Mouse (Mus musculus): ENCODE results near the gene Cpeb1. TPM values are rescaled to one million over a fixed set of nuclear protein-coding genes. Genes with fewer than 3 reads are reported as not detected.

Cpeb1 gene
- total RNA-seq, 1 experiment, result 5.8 TPM

DNA sequence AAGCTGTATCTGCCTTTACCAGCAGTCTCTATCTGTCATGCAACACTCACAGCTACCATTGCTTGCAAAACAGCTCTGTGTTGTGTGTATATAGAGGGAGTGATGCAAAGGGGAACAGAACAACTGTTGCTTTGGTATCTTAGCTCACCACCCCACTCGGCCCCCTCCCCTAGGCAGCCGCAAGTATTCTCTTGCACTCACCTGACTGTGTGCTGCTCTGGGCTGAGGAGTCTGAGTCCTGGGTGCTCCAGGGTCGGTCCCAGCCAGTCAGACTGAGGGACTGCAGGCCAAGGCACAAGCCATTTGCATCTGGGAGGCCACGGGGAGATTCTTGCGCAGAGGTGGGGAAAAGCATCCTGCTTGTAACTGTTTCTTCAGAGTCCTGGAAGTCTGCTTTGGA is 83.5 kb downstream of the Cpeb1 start:
- DNase-seq (ENCODE audit: low read depth, low spot score), result no peak
- H3K4me3 ChIP-seq (ENCODE audit: insufficient read depth in 1 of 2, low read depth in 1 of 2, low read length in 2 of 2, poor library complexity in 1 of 2, severe bottlenecking in 1 of 2), result no peak overlapping the region
- peaks cover 0 to 9% of the 10 kb centered on the region in 2 experiments; a peak in 1 of 4 replicates for H3K4me1 ChIP-seq (ENCODE audit: control insufficient read depth in 2 of 2, insufficient read depth in 2 of 2, low read length in 2 of 2, poor library complexity in 1 of 2)
- TF ChIP-seq ZC3H11A (IDR thresholded peaks at IDR 0.05; ENCODE audit: borderline replicate concordance, low read depth, low read length) (no peak), MAFK (IDR thresholded peaks at IDR 0.05; ENCODE audit: insufficient read depth, low read depth, low read length) (no peak), ZNF384 (IDR thresholded peaks at IDR 0.05; ENCODE audit: low read depth, low read length) (no peak), CHD2 (IDR thresholded peaks at IDR 0.05; ENCODE audit: low read depth, low read length) (no peak), HCFC1 (IDR thresholded peaks at IDR 0.05; ENCODE audit: borderline replicate concordance, insufficient read depth, low read length) (no peak)
- H3K9ac ChIP-seq (ENCODE audit: insufficient read depth, low read depth, low read length, poor library complexity, severe bottlenecking), result no peak overlapping the region
- no peak overlapping the region for H3K27ac ChIP-seq (ENCODE audit: insufficient read depth, low read depth, low read length, poor library complexity, severe bottlenecking)
- no peaks in the 10 kb centered on the region for H3K9me3 ChIP-seq (ENCODE audit: control insufficient read depth, insufficient read depth, low read depth, low read length)
- in situ Hi-C loops (cut with MboI; ENCODE audit: low sequenced_read_pairs in 2 of 2, unreplicated experiment in 2 of 2), result no loop called here
- no peaks in the 10 kb centered on the region for H3K36me3 ChIP-seq (ENCODE audit: control insufficient read depth, insufficient read depth, low read length, poor library complexity, severe bottlenecking)

DNA sequence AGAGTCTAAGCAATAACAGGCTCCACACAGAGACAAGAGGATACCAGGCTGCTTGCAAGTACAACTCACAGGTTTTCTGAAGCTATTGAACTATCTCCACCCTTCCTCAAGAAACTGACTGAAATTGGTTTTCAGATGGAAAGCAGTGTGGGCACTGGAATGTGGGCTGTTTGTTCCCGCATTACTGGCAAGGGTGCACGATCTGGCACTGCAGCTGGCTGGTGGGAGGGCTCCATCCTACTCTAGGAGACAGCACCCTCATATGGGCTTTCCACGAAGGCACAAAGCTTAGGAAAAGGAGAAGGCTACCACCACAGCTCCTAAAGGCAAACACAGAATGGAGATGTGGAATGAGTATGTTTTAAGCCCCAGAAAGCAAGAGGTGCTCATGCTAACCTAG is 85.5 kb downstream of the Cpeb1 start:
- peaks cover 0 to 9% of the 10 kb centered on the region in 2 experiments; a peak in 1 of 4 replicates for H3K4me1 ChIP-seq (ENCODE audit: control insufficient read depth in 2 of 2, insufficient read depth in 2 of 2, low read length in 2 of 2, poor library complexity in 1 of 2)
- no peak overlapping the region for H3K27ac ChIP-seq (ENCODE audit: insufficient read depth, low read depth, low read length, poor library complexity, severe bottlenecking)
- no peak overlapping the region for H3K4me3 ChIP-seq (ENCODE audit: insufficient read depth in 1 of 2, low read depth in 1 of 2, low read length in 2 of 2, poor library complexity in 1 of 2, severe bottlenecking in 1 of 2)
- in situ Hi-C loops (cut with MboI; ENCODE audit: low sequenced_read_pairs in 2 of 2, unreplicated experiment in 2 of 2), result no loop called here
- no peak for DNase-seq (ENCODE audit: low read depth, low spot score)
- TF ChIP-seq HCFC1 (IDR thresholded peaks at IDR 0.05; ENCODE audit: borderline replicate concordance, insufficient read depth, low read length), result no peak
- no peak for TF ChIP-seq CHD2 (IDR thresholded peaks at IDR 0.05; ENCODE audit: low read depth, low read length)
- TF ChIP-seq ZNF384 (IDR thresholded peaks at IDR 0.05; ENCODE audit: low read depth, low read length), result no peak
- no peak for TF ChIP-seq MAFK (IDR thresholded peaks at IDR 0.05; ENCODE audit: insufficient read depth, low read depth, low read length)
- no peak for TF ChIP-seq ZC3H11A (IDR thresholded peaks at IDR 0.05; ENCODE audit: borderline replicate concordance, low read depth, low read length)
- no peaks in the 10 kb centered on the region for H3K9me3 ChIP-seq (ENCODE audit: control insufficient read depth, insufficient read depth, low read depth, low read length)
- no peak overlapping the region for H3K9ac ChIP-seq (ENCODE audit: insufficient read depth, low read depth, low read length, poor library complexity, severe bottlenecking)
- H3K36me3 ChIP-seq (ENCODE audit: control insufficient read depth, insufficient read depth, low read length, poor library complexity, severe bottlenecking), result no peaks in the 10 kb centered on the region

DNA sequence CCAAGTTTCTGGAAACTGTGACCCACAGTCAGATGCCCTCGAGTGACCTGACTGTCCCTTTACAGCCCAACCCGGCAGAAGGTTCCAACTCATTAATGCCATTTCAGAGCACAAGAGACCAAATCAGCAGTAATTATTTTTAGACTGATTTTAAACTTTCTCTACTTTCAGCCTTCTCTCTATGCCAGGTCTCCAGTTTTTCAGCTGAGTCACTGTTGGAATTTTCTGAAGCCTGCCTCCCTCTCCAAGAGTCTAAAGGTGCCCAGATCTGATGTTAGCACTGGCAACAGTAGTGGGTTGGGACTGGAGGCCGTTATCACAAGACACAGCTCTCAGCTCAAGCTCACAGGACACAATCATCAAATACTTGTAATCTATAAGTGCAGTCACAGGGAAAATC is 87.3 kb downstream of the Cpeb1 start:
- H3K4me1 ChIP-seq (ENCODE audit: control insufficient read depth in 2 of 2, insufficient read depth in 2 of 2, low read length in 2 of 2, poor library complexity in 1 of 2), result peaks cover 0 to 9% of the 10 kb centered on the region in 2 experiments; a peak in 1 of 4 replicates
- H3K9me3 ChIP-seq (ENCODE audit: control insufficient read depth, insufficient read depth, low read depth, low read length), result no peaks in the 10 kb centered on the region
- in situ Hi-C loops (cut with MboI; ENCODE audit: low sequenced_read_pairs in 2 of 2, unreplicated experiment in 2 of 2), result no loop called here
- no peak overlapping the region for H3K27ac ChIP-seq (ENCODE audit: insufficient read depth, low read depth, low read length, poor library complexity, severe bottlenecking)
- no peak for DNase-seq (ENCODE audit: low read depth, low spot score)
- H3K4me3 ChIP-seq (ENCODE audit: insufficient read depth in 1 of 2, low read depth in 1 of 2, low read length in 2 of 2, poor library complexity in 1 of 2, severe bottlenecking in 1 of 2), result no peak overlapping the region
- no peaks in the 10 kb centered on the region for H3K36me3 ChIP-seq (ENCODE audit: control insufficient read depth, insufficient read depth, low read length, poor library complexity, severe bottlenecking)
- no peak overlapping the region for H3K9ac ChIP-seq (ENCODE audit: insufficient read depth, low read depth, low read length, poor library complexity, severe bottlenecking)
- no peak for TF ChIP-seq CHD2 (IDR thresholded peaks at IDR 0.05; ENCODE audit: low read depth, low read length)
- TF ChIP-seq MAFK (IDR thresholded peaks at IDR 0.05; ENCODE audit: insufficient read depth, low read depth, low read length), result no peak
- TF ChIP-seq ZC3H11A (IDR thresholded peaks at IDR 0.05; ENCODE audit: borderline replicate concordance, low read depth, low read length), result no peak
- no peak for TF ChIP-seq ZNF384 (IDR thresholded peaks at IDR 0.05; ENCODE audit: low read depth, low read length)

DNA sequence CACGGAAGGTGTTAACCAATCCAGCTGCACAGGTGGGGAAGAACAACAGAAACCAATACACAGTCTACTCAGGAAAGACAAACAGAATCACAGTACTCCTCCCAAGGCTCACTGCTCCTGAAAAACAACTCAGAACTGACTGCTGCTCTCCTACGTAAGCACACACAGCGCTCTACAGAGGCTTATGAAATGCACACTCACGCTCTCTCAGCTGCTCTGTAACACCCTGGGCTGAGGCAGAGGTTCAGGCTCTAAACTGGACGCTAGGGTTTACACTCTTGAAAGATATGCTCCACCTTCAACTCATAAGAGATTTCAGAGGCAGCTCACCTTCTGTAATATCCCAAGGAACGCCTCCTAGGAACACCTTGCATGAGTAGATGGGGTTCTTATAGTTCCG is 98.3 kb downstream of the Cpeb1 start:
- no peak overlapping the region for H3K9ac ChIP-seq (ENCODE audit: insufficient read depth, low read depth, low read length, poor library complexity, severe bottlenecking)
- H3K9me3 ChIP-seq (ENCODE audit: control insufficient read depth, insufficient read depth, low read depth, low read length), result no peaks in the 10 kb centered on the region
- TF ChIP-seq ZC3H11A (IDR thresholded peaks at IDR 0.05; ENCODE audit: borderline replicate concordance, low read depth, low read length) (no peak), CHD2 (IDR thresholded peaks at IDR 0.05; ENCODE audit: low read depth, low read length) (no peak), MAFK (IDR thresholded peaks at IDR 0.05; ENCODE audit: insufficient read depth, low read depth, low read length) (no peak), HCFC1 (IDR thresholded peaks at IDR 0.05; ENCODE audit: borderline replicate concordance, insufficient read depth, low read length) (no peak), ZNF384 (IDR thresholded peaks at IDR 0.05; ENCODE audit: low read depth, low read length) (no peak)
- no peaks in the 10 kb centered on the region for H3K36me3 ChIP-seq (ENCODE audit: control insufficient read depth, insufficient read depth, low read length, poor library complexity, severe bottlenecking)
- no peak for DNase-seq (ENCODE audit: low read depth, low spot score)
- no peak overlapping the region for H3K4me3 ChIP-seq (ENCODE audit: insufficient read depth in 1 of 2, low read depth in 1 of 2, low read length in 2 of 2, poor library complexity in 1 of 2, severe bottlenecking in 1 of 2)
- in situ Hi-C loops (cut with MboI; ENCODE audit: low sequenced_read_pairs in 2 of 2, unreplicated experiment in 2 of 2), result no loop called here
- no peaks in the 10 kb centered on the region for H3K4me1 ChIP-seq (ENCODE audit: control insufficient read depth in 2 of 2, insufficient read depth in 2 of 2, low read length in 2 of 2, poor library complexity in 1 of 2)
- H3K27ac ChIP-seq (ENCODE audit: insufficient read depth, low read depth, low read length, poor library complexity, severe bottlenecking), result no peak overlapping the region

DNA sequence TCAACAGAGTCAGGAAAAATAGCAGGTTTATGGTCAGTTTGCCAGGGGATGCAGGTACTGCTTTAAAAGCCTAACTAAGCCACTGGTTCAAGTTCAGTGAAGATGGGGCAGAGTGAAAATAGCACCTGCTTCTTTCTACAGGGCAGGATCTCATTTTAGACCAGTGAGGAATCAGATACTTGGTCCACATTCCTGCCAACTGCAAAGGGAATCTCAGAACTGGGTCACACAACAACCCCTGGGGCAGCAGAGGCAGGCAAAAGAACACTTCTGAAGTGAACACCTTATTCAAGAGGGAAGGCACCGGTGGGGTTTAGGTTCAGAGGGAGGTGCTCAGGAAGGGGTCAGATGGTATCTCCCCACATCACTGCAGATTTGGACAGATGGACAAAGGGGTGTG is 98.9 kb downstream of the Cpeb1 start:
- H3K4me3 ChIP-seq (ENCODE audit: insufficient read depth in 1 of 2, low read depth in 1 of 2, low read length in 2 of 2, poor library complexity in 1 of 2, severe bottlenecking in 1 of 2), result no peak overlapping the region
- no peak overlapping the region for H3K9ac ChIP-seq (ENCODE audit: insufficient read depth, low read depth, low read length, poor library complexity, severe bottlenecking)
- no peak for DNase-seq (ENCODE audit: low read depth, low spot score)
- no peaks in the 10 kb centered on the region for H3K9me3 ChIP-seq (ENCODE audit: control insufficient read depth, insufficient read depth, low read depth, low read length)
- H3K27ac ChIP-seq (ENCODE audit: insufficient read depth, low read depth, low read length, poor library complexity, severe bottlenecking), result no peak overlapping the region
- H3K36me3 ChIP-seq (ENCODE audit: control insufficient read depth, insufficient read depth, low read length, poor library complexity, severe bottlenecking), result no peaks in the 10 kb centered on the region
- H3K4me1 ChIP-seq (ENCODE audit: control insufficient read depth in 2 of 2, insufficient read depth in 2 of 2, low read length in 2 of 2, poor library complexity in 1 of 2), result no peaks in the 10 kb centered on the region
- in situ Hi-C loops (cut with MboI; ENCODE audit: low sequenced_read_pairs in 2 of 2, unreplicated experiment in 2 of 2), result no loop called here
- TF ChIP-seq MAFK (IDR thresholded peaks at IDR 0.05; ENCODE audit: insufficient read depth, low read depth, low read length) (no peak), HCFC1 (IDR thresholded peaks at IDR 0.05; ENCODE audit: borderline replicate concordance, insufficient read depth, low read length) (no peak), ZC3H11A (IDR thresholded peaks at IDR 0.05; ENCODE audit: borderline replicate concordance, low read depth, low read length) (no peak), ZNF384 (IDR thresholded peaks at IDR 0.05; ENCODE audit: low read depth, low read length) (no peak), CHD2 (IDR thresholded peaks at IDR 0.05; ENCODE audit: low read depth, low read length) (no peak)
